Mouse (Mus musculus): ENCODE measurements around the gene Ddx54. TPM values are rescaled to one million over a fixed set of nuclear protein-coding genes. Genes with fewer than 3 reads are reported as not detected.

The Ddx54 gene
- polyA plus RNA-seq, 1 experiment, result 80.8 TPM

- DNase-seq (ENCODE audit: low read depth in 1 of 2, low spot score in 2 of 2), result no peak
- TF ChIP-seq CTCF (IDR thresholded peaks at IDR 0.05; ENCODE audit: extremely low read depth, insufficient read depth, insufficient read length, insufficient replicate concordance), result no peak
- TF ChIP-seq POLR2A (IDR thresholded peaks at IDR 0.05; ENCODE audit: low read depth, low read length), result no peak
- H3K4me1 ChIP-seq (ENCODE audit: control insufficient read depth, insufficient read depth, insufficient read length), result peaks cover 13% of the 10 kb centered on the region; the same call in 1 of the 2 replicates
- H3K4me3 ChIP-seq (ENCODE audit: extremely low read depth, insufficient read depth, insufficient read length), result peak overlapping the region; percentile 77
- under 1% methylated on average over 29 of the region's 29 CpGs for WGBS
- H3K36me3 ChIP-seq (ENCODE audit: control insufficient read depth, insufficient read depth, low read length), result peaks cover 10% of the 10 kb centered on the region
- H3K27me3 ChIP-seq (ENCODE audit: control insufficient read depth, insufficient read depth, low read length), result no peaks in the 10 kb centered on the region
- H3K27ac ChIP-seq (ENCODE audit: insufficient read depth, low read length), result peak overlapping the region; percentile 79
These were observed 24.5 kb upstream of the Ddx54 start for GRCm38 (mm10) chr5:120587940-120588568.

- Histone ChIP-seq H3K36me3 (ENCODE audit: control insufficient read depth, insufficient read depth, low read length) (peaks cover 10% of the 10 kb centered on the region), H3K4me3 (ENCODE audit: extremely low read depth, insufficient read depth, insufficient read length) (peak within 1 kb of the TSS; percentile 77), H3K27ac (ENCODE audit: insufficient read depth, low read length) (peak within 1 kb of the TSS; percentile 79), H3K27me3 (ENCODE audit: control insufficient read depth, insufficient read depth, low read length) (no peaks in the 10 kb centered on the region), H3K4me1 (ENCODE audit: control insufficient read depth, insufficient read depth, insufficient read length) (peaks cover 13% of the 10 kb centered on the region; the same call in 1 of the 2 replicates)
- TF ChIP-seq CTCF (IDR thresholded peaks at IDR 0.05; ENCODE audit: extremely low read depth, insufficient read depth, insufficient read length, insufficient replicate concordance), result no peak
- peak; percentile 97 for TF ChIP-seq POLR2A (IDR thresholded peaks at IDR 0.05; ENCODE audit: low read depth, low read length)
- DNase-seq (ENCODE audit: low read depth in 1 of 2, low spot score in 2 of 2), result peak; percentile 99
- under 1% methylated on average over 35 of the region's 35 CpGs for WGBS
These were observed 23.9 kb upstream of the Ddx54 start, which contains the start of the genes Tpcn1 and Iqcd for GRCm38 (mm10) chr5:120588569-120589094. Gene Tpcn1 (minus strand): TSS chr5:120588673. Gene Iqcd (plus strand): TSS chr5:120589016.

DNA sequence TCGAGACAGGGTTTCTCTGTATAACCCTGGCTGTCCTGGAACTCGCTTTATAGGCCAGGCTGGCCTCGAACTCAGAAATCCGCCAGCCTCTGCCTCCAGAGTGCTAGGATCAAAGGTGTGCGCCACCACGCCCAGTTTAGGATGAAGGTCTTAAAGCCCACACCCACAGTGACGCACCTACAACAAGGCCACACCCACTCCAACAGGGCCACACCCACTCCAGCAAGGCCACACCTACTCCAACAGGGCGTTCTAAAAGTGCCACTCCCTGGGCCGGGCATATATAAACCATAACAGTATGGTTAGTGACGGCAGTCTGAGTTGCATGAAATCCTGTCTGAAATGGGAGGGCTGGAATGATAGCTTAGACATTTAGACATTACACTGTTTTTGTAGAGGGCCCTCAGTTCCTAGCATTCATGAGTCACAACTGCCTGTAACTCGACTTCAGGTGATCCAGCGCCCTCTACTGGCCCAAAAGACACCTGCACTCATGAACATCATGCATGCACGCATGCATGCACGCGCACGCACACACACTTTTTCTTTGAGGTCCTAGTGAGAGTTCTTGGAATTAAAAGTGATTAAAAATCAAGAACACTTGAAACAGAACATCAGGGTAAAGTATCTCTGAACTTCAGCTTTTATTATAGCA is 22.1 kb upstream of the Ddx54 start:
- Histone ChIP-seq H3K27ac (ENCODE audit: insufficient read depth, low read length) (no peak overlapping the region), H3K4me3 (ENCODE audit: extremely low read depth, insufficient read depth, insufficient read length) (no peak overlapping the region), H3K27me3 (ENCODE audit: control insufficient read depth, insufficient read depth, low read length) (no peaks in the 10 kb centered on the region), H3K4me1 (ENCODE audit: control insufficient read depth, insufficient read depth, insufficient read length) (peaks cover 13% of the 10 kb centered on the region; the same call in 1 of the 2 replicates), H3K36me3 (ENCODE audit: control insufficient read depth, insufficient read depth, low read length) (no peaks in the 10 kb centered on the region)
- DNase-seq (ENCODE audit: low read depth in 1 of 2, low spot score in 2 of 2), result no peak
- peak; percentile 27; the same call in 1 of the 2 replicates for TF ChIP-seq CTCF (IDR thresholded peaks at IDR 0.05; ENCODE audit: extremely low read depth, insufficient read depth, insufficient read length, insufficient replicate concordance)
- no peak for TF ChIP-seq POLR2A (IDR thresholded peaks at IDR 0.05; ENCODE audit: low read depth, low read length)
- 83% methylated on average over 16 of the region's 16 CpGs for WGBS

- Histone ChIP-seq H3K27ac (ENCODE audit: insufficient read depth, low read length) (no peak overlapping the region), H3K4me1 (ENCODE audit: control insufficient read depth, insufficient read depth, insufficient read length) (peaks cover 8% of the 10 kb centered on the region; the same call in 1 of the 2 replicates), H3K27me3 (ENCODE audit: control insufficient read depth, insufficient read depth, low read length) (no peaks in the 10 kb centered on the region), H3K4me3 (ENCODE audit: extremely low read depth, insufficient read depth, insufficient read length) (no peak overlapping the region), H3K36me3 (ENCODE audit: control insufficient read depth, insufficient read depth, low read length) (no peaks in the 10 kb centered on the region)
- WGBS, result 86% methylated on average over 7 of the region's 7 CpGs
- DNase-seq (ENCODE audit: low read depth in 1 of 2, low spot score in 2 of 2), result no peak
- TF ChIP-seq POLR2A (IDR thresholded peaks at IDR 0.05; ENCODE audit: low read depth, low read length) (no peak), CTCF (IDR thresholded peaks at IDR 0.05; ENCODE audit: extremely low read depth, insufficient read depth, insufficient read length, insufficient replicate concordance) (no peak)
These were observed 20.4 kb upstream of the Ddx54 start for GRCm38 (mm10) chr5:120592141-120592540.

- no peak overlapping the region for H3K27ac ChIP-seq (ENCODE audit: insufficient read depth, low read length)
- 90% methylated on average over 6 of the region's 6 CpGs for WGBS
- H3K36me3 ChIP-seq (ENCODE audit: control insufficient read depth, insufficient read depth, low read length), result no peaks in the 10 kb centered on the region
- no peak overlapping the region for H3K4me3 ChIP-seq (ENCODE audit: extremely low read depth, insufficient read depth, insufficient read length)
- no peak for DNase-seq (ENCODE audit: low read depth in 1 of 2, low spot score in 2 of 2)
- TF ChIP-seq CTCF (IDR thresholded peaks at IDR 0.05; ENCODE audit: extremely low read depth, insufficient read depth, insufficient read length, insufficient replicate concordance) (no peak), POLR2A (IDR thresholded peaks at IDR 0.05; ENCODE audit: low read depth, low read length) (no peak)
- H3K4me1 ChIP-seq (ENCODE audit: control insufficient read depth, insufficient read depth, insufficient read length), result no peaks in the 10 kb centered on the region
- H3K27me3 ChIP-seq (ENCODE audit: control insufficient read depth, insufficient read depth, low read length), result no peaks in the 10 kb centered on the region
These were observed 18.1 kb upstream of the Ddx54 start for GRCm38 (mm10) chr5:120594485-120594884.

DNA sequence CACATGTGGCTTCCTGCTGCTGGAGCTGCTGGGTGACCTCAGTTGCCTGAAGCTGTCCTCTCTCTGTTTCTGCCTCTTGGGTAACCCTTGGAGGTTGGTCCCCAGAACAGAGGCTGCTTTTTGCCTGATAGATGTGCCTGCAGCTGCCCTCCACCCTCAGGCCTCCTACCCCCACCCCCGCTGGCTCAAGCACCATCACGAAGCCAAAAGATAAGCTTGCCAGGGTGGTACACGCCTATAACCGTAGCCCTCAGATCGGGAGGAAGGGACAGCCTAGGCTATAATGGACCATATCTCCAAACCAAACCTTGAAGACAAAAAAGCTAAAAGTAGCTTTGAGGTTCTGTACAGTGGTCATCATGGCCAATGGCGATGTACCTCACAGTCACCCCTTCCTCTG is 12.9 kb upstream of the Ddx54 start:
- 70% methylated on average over 6 of the region's 6 CpGs for WGBS
- DNase-seq (ENCODE audit: low read depth in 1 of 2, low spot score in 2 of 2), result no peak
- no peaks in the 10 kb centered on the region for H3K4me1 ChIP-seq (ENCODE audit: control insufficient read depth, insufficient read depth, insufficient read length)
- H3K27ac ChIP-seq (ENCODE audit: insufficient read depth, low read length), result no peak overlapping the region
- no peaks in the 10 kb centered on the region for H3K36me3 ChIP-seq (ENCODE audit: control insufficient read depth, insufficient read depth, low read length)
- no peak overlapping the region for H3K4me3 ChIP-seq (ENCODE audit: extremely low read depth, insufficient read depth, insufficient read length)
- TF ChIP-seq POLR2A (IDR thresholded peaks at IDR 0.05; ENCODE audit: low read depth, low read length) (no peak), CTCF (IDR thresholded peaks at IDR 0.05; ENCODE audit: extremely low read depth, insufficient read depth, insufficient read length, insufficient replicate concordance) (no peak)
- no peaks in the 10 kb centered on the region for H3K27me3 ChIP-seq (ENCODE audit: control insufficient read depth, insufficient read depth, low read length)
